Mouse (Mus musculus) CH12.LX (cell line): ENCODE measurements around the gene Gm16253. TPM values are rescaled to one million over a fixed set of nuclear protein-coding genes. Genes with fewer than 3 reads are reported as not detected.
A peak's percentile ranks its signal among the peaks of the same experiment; 100 is the strongest.

Source experiments
- DNase-seq: peaks from one replicate; pipeline ENCODE4 v3.0.0-alpha.2; 2013; ENCODE audit errors: extremely low read depth
- H3K27ac ChIP-seq: 2 replicates; pipeline ENCODE4 v1.5.1; 2012; ENCODE audit warnings: low read depth, mild to moderate bottlenecking, control low read depth, moderate library complexity; ENCODE audit not compliant: insufficient read depth
- H3K27me3 ChIP-seq: replicated peaks from 2 replicates; pipeline ENCODE3; 2012; ENCODE audit warnings: inconsistent platforms
- H3K36me3 ChIP-seq, 2 experiments: replicated peaks in 1 of 2; 2 replicates each; pipeline versions ENCODE3 to v1.6.1; 2012; ENCODE audit warnings: inconsistent platforms in 1 of 2, low read length in 1 of 2, mild to moderate bottlenecking in 1 of 2, mixed read lengths in 1 of 2, moderate library complexity in 1 of 2; ENCODE audit not compliant: control insufficient read depth in 1 of 2, insufficient read depth in 1 of 2
- H3K4me1 ChIP-seq, 2 experiments: 2 replicates each; pipeline ENCODE4 v1.6.1; 2012; ENCODE audit warnings: inconsistent platforms in 1 of 2, moderate library complexity in 1 of 2; ENCODE audit not compliant: insufficient read depth in 2 of 2, control insufficient read depth in 1 of 2
- H3K4me2 ChIP-seq: 2 replicates; pipeline ENCODE4 v1.6.1; 2012; ENCODE audit warnings: low read depth, mild to moderate bottlenecking, control low read depth; ENCODE audit not compliant: poor library complexity, insufficient read depth, severe bottlenecking
- H3K4me3 ChIP-seq, 3 experiments: fragments of 150-350 bp in 1 of 3; sonication (generic) in 1 of 3; replicated peaks in 1 of 3; 2 replicates each; pipeline versions ENCODE3 to v1.5.1; 2011 to 2012; ENCODE audit warnings: low read depth in 2 of 3, low read length in 2 of 3, mild to moderate bottlenecking in 2 of 3, moderate library complexity in 2 of 3, control low read depth in 1 of 3, improper control_type of control experiment in 1 of 3, inconsistent platforms in 1 of 3, mixed read lengths in 1 of 3; ENCODE audit not compliant: poor library complexity in 1 of 3
- H3K79me2 ChIP-seq: replicated peaks from 2 replicates; pipeline ENCODE4 v1.6.1; 2012; ENCODE audit warnings: mild to moderate bottlenecking, moderate library complexity; ENCODE audit not compliant: control insufficient read depth, poor library complexity, insufficient read depth, severe bottlenecking; ENCODE audit errors: extremely low read depth
- H3K9ac ChIP-seq: 2 replicates; pipeline ENCODE4 v1.6.1; 2012; ENCODE audit warnings: low read depth, mild to moderate bottlenecking, control low read depth, moderate library complexity; ENCODE audit not compliant: insufficient read depth
- H3K9me3 ChIP-seq: replicated peaks from 2 replicates; pipeline ENCODE3; 2012; ENCODE audit warnings: low read length, inconsistent platforms, mixed read lengths
- BHLHE40 ChIP-seq: IDR thresholded peaks from 2 replicates; pipeline ENCODE4 v1.6.1; 2011; ENCODE audit warnings: mild to moderate bottlenecking, low read depth, low read length, improper control_type of control experiment
- CTCF ChIP-seq, 2 experiments: IDR thresholded peaks in 1 of 2; conservative IDR thresholded peaks in 1 of 2; 2 replicates each; pipeline ENCODE4 v1.5.1; 2011 to 2012; ENCODE audit warnings: low read depth in 2 of 2, low read length in 2 of 2, improper control_type of control experiment in 1 of 2, inconsistent platforms in 1 of 2, mild to moderate bottlenecking in 1 of 2, moderate library complexity in 1 of 2
- E2F4 ChIP-seq: IDR thresholded peaks from 2 replicates; pipeline ENCODE4 v1.6.1; 2011; ENCODE audit warnings: low read depth, low read length, improper control_type of control experiment; ENCODE audit not compliant: insufficient replicate concordance
- ELF1 ChIP-seq: IDR thresholded peaks from 2 replicates; pipeline ENCODE4 v1.6.1; 2014; ENCODE audit warnings: low read depth, mild to moderate bottlenecking, inconsistent platforms, low read length, improper control_type of control experiment
- JUND ChIP-seq: conservative IDR thresholded peaks from 2 replicates; pipeline ENCODE4 v1.6.1; 2011; ENCODE audit warnings: low read depth, low read length, improper control_type of control experiment
- MAX ChIP-seq: IDR thresholded peaks from 2 replicates; pipeline ENCODE4 v1.6.1; 2011; ENCODE audit warnings: low read length, improper control_type of control experiment
- MAZ ChIP-seq: IDR thresholded peaks from 2 replicates; pipeline ENCODE4 v1.6.1; 2012; ENCODE audit warnings: low read depth, mild to moderate bottlenecking, inconsistent platforms, low read length, improper control_type of control experiment, moderate library complexity
- PAX5 ChIP-seq: IDR thresholded peaks from 2 replicates; pipeline ENCODE4 v1.6.1; 2012; ENCODE audit warnings: low read length, inconsistent platforms, mixed read lengths
- POLR2A ChIP-seq: IDR thresholded peaks from 2 replicates; pipeline ENCODE4 v1.6.1; 2011; ENCODE audit warnings: low read depth, mild to moderate bottlenecking, improper control_type of control experiment, low read length
- RAD21 ChIP-seq: IDR thresholded peaks from 2 replicates; pipeline ENCODE4 v1.6.1; 2011; ENCODE audit warnings: low read depth, mild to moderate bottlenecking, low read length, improper control_type of control experiment, moderate library complexity
- SMC3 ChIP-seq: IDR thresholded peaks from 2 replicates; pipeline ENCODE4 v1.6.1; 2011; ENCODE audit warnings: low read depth, low read length, improper control_type of control experiment
- TBP ChIP-seq: conservative IDR thresholded peaks from 2 replicates; pipeline ENCODE4 v1.6.1; 2011; ENCODE audit warnings: low read depth, low read length, improper control_type of control experiment
- UBTF ChIP-seq: IDR thresholded peaks from 2 replicates; pipeline ENCODE4 v1.6.1; 2012; ENCODE audit warnings: low read depth, mild to moderate bottlenecking, inconsistent platforms, low read length, improper control_type of control experiment, moderate library complexity
- ZKSCAN1 ChIP-seq: IDR thresholded peaks from 2 replicates; pipeline ENCODE4 v1.6.1; 2012; ENCODE audit warnings: low read depth, inconsistent platforms, low read length, improper control_type of control experiment, borderline replicate concordance
- dilution Hi-C: fragments of 300-500 bp; cut with MboI; formaldehyde crosslinking; loops from 2 replicates; pipeline ENCODE4 v1.14.3; 2020; ENCODE audit warnings: low sequenced_read_pairs; ENCODE audit not compliant: extremely low pct_unique_long_range_greater_than_20kb, extremely low pct_ligation_motif_present
- in situ Hi-C: fragments of 300-500 bp; cut with MboI; formaldehyde crosslinking; loops from 3 replicates; pipeline ENCODE4 v1.14.3; 2019; ENCODE audit warnings: low sequenced_read_pairs, low pct_ligation_motif_present, low pct_unique_long_range_greater_than_20kb, mixed read lengths
- polyA plus RNA-seq: library from polyadenylated mRNA; unstranded; fragments of >175 nt; gene quantifications from 2 replicates; pipeline ENCODE4 v1.2.1, GENCODE M21; 2012; ENCODE audit warnings: low read depth; ENCODE audit not compliant: insufficient read length
- total RNA-seq, 2 experiments: library from RNA; depleted of rRNA; stranded (reverse); fragments of 300-350 nt in 1 of 2; fragments of >200 nt in 1 of 2; gene quantifications; 2 replicates each; pipeline ENCODE4 v1.2.3; 2012 to 2014

Gene Gm16253
- total and polyA plus RNA-seq, 3 experiments, result 0.46 to 0.72 TPM; not detected in 1

DNA sequence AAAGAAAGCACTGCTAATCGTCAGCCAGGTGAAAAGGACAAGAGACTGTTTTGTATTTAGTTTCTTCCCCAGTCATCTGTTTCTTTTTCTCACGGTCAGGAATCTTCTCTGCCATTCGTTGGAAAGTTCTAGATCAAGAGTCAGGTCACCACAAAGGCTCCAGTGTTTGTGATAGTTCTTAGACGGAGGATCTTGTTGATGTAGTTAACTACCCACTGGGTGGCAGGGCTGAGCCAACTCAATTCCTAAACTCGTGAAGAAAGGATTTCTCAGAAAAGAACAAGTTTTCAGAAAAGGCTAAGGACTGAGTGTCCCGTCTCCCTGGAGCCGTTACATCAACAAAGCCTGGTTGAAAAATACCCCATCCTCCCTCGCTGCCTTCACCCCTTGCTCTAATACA lies 25.6 kb upstream of the Gm16253 start (continued):
- TF ChIP-seq MAZ, result 0 out of 2 replicates have a peak, but pooled peaks have one; percentile 53
- 0 out of 2 replicates have a peak, but pooled peaks have one; percentile 41 for TF ChIP-seq UBTF
- 0 out of 2 replicates have a peak, but pooled peaks have one; percentile 14 for TF ChIP-seq ELF1
- peak; percentile 52; the same call in 1 of the 2 replicates for TF ChIP-seq MAX
- no peak for TF ChIP-seq ZKSCAN1
- peak in 1 of 2 experiments; percentile 87; a peak in 2 of 4 replicates for TF ChIP-seq CTCF (conservative IDR thresholded peaks at IDR 0.05 in 1 of 2, IDR thresholded peaks at IDR 0.05 in 1 of 2; ENCODE audit: low read depth in 2 of 2, low read length in 2 of 2)
- TF ChIP-seq SMC3, result peak; percentile 94
- peak; percentile 75 for TF ChIP-seq RAD21
- TF ChIP-seq PAX5, result no peak

DNA sequence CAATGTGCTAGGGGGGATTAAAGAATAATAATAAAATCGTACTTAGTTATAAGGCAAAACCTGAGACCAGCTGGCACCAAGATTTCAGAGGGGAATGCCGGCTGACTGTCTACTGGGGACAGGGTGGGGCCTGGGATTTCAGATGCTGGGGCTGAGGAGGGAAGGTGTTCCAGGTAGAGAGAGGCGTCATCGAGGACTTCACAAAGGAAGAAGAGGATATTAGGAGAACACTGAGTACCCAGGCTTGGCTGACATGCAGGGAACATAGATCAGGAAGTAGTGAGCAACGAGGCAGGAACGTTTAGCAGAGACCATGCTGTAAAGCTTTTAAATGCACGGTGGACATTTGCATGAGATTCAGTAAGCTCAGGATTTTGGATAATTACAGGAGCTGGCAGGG lies 24.9 kb upstream of the Gm16253 start:
- in situ Hi-C loops (no loop called here), dilution Hi-C loops (no loop called here)
- Histone ChIP-seq H3K27me3 (no peaks in the 10 kb centered on the region), H3K4me2 (no peak overlapping the region), H3K36me3 (no peaks in the 10 kb centered on the region), H3K9ac (0 out of 2 replicates have a peak overlapping the region, but pooled peaks have one; percentile 25), H3K27ac (no peak overlapping the region), H3K4me1 (peaks cover 15 to 53% of the 10 kb centered on the region in 2 experiments), H3K9me3 (no peaks in the 10 kb centered on the region), H3K4me3 (no peak overlapping the region), H3K79me2 (no peaks in the 10 kb centered on the region)
- no peak for TF ChIP-seq RAD21
- no peak for TF ChIP-seq ELF1
- no peak for DNase-seq

DNA sequence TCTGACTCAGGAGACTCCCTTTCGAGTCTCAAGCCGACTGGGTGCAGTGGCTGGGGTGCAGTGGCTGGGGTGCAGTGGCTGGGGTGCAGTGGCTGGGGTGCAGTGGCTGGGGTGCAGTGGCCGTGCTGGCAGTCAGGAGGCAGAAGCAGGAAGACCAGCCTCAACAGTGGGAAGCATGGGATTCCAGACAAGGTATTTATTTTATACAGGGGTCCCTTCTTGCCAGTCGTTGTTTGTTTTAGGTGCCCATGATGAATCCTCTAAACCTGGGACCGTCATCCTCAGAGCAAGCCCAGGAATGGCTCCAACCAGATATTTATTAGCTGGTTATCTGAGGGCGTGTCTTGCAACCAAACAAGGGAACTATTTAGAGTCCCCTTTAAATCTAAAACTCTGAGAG lies 23.2 kb upstream of the Gm16253 start:
- H3K9ac ChIP-seq, result no peak overlapping the region
- H3K4me3 ChIP-seq, result no peak overlapping the region
- H3K4me2 ChIP-seq, result no peak overlapping the region
- peaks cover 7 to 45% of the 10 kb centered on the region in 2 experiments for H3K4me1 ChIP-seq
- H3K27ac ChIP-seq, result no peak overlapping the region
- no peaks in the 10 kb centered on the region for H3K36me3 ChIP-seq
- no peaks in the 10 kb centered on the region for H3K27me3 ChIP-seq
- peaks cover 8% of the 10 kb centered on the region for H3K79me2 ChIP-seq
- TF ChIP-seq JUND (no peak), MAX (no peak), SMC3 (no peak), BHLHE40 (no peak), TBP (no peak), POLR2A (no peak), E2F4 (no peak)
- H3K9me3 ChIP-seq, result no peaks in the 10 kb centered on the region
- dilution Hi-C loops, result no loop called here
- in situ Hi-C loops, result no loop called here
- no peak for DNase-seq
